Mouse (Mus musculus): Measurements from ENCODE around the gene Disc1. TPM values are rescaled to one million over a fixed set of nuclear protein-coding genes. Genes with fewer than 3 reads are reported as not detected.
A peak's percentile ranks its signal among the peaks of the same experiment; 100 is the strongest.

Disc1 gene
- polyA plus RNA-seq, 1 experiment: 0.12 TPM

GRCm38 (mm10) chr8:125068146-125068905 lies 14.3 kb downstream of the Disc1 start:
- Histone ChIP-seq H3K79me3 (ENCODE audit: low read depth) (no peaks in the 10 kb centered on the region), H3K4me3 (ENCODE audit: insufficient read depth, poor library complexity, severe bottlenecking) (no peak overlapping the region), H3K36me3 (ENCODE audit: control insufficient read depth, insufficient read depth) (no peaks in the 10 kb centered on the region), H3K27me3 (ENCODE audit: control insufficient read depth, insufficient read depth, insufficient read length) (peaks cover 3% of the 10 kb centered on the region), H3K79me2 (ENCODE audit: control insufficient read depth, insufficient read depth) (no peaks in the 10 kb centered on the region), H3ac (ENCODE audit: control insufficient read depth, insufficient read length, low read depth) (no peak overlapping the region)
- TF ChIP-seq MYOD1 (IDR thresholded peaks at IDR 0.05; ENCODE audit: control insufficient read depth, insufficient read length, low read depth) (no peak), MAX (IDR thresholded peaks at IDR 0.05) (no peak), CTCF (IDR thresholded peaks at IDR 0.05; ENCODE audit: control insufficient read depth, insufficient read depth, insufficient read length) (no peak), FOSL1 (IDR thresholded peaks at IDR 0.05; ENCODE audit: insufficient read depth, low read length, poor library complexity, severe bottlenecking) (no peak), CEBPB (IDR thresholded peaks at IDR 0.05; ENCODE audit: low read depth) (no peak), USF1 (IDR thresholded peaks at IDR 0.05; ENCODE audit: low read depth) (no peak), MYOG (IDR thresholded peaks at IDR 0.05; ENCODE audit: control insufficient read depth, extremely low read depth, insufficient read length) (no peak)

GRCm38 (mm10) chr8:125069304-125069703 lies 15.3 kb downstream of the Disc1 start:
- H3K79me2 ChIP-seq (ENCODE audit: control insufficient read depth, insufficient read depth): no peaks in the 10 kb centered on the region
- TF ChIP-seq MYOG (IDR thresholded peaks at IDR 0.05; ENCODE audit: control insufficient read depth, extremely low read depth, insufficient read length) (no peak), USF1 (IDR thresholded peaks at IDR 0.05; ENCODE audit: low read depth) (no peak), CEBPB (IDR thresholded peaks at IDR 0.05; ENCODE audit: low read depth) (no peak)
- no peak overlapping the region for H3K4me3 ChIP-seq (ENCODE audit: insufficient read depth, poor library complexity, severe bottlenecking)
- peaks cover 8% of the 10 kb centered on the region for H3K27me3 ChIP-seq (ENCODE audit: control insufficient read depth, insufficient read depth, insufficient read length)
- H3K36me3 ChIP-seq (ENCODE audit: control insufficient read depth, insufficient read depth): no peaks in the 10 kb centered on the region
- H3ac ChIP-seq (ENCODE audit: control insufficient read depth, insufficient read length, low read depth): no peak overlapping the region
- no peaks in the 10 kb centered on the region for H3K79me3 ChIP-seq (ENCODE audit: low read depth)

GRCm38 (mm10) chr8:125069733-125070132 lies 15.7 kb downstream of the Disc1 start:
- Histone ChIP-seq H3K36me3 (ENCODE audit: control insufficient read depth, insufficient read depth) (no peaks in the 10 kb centered on the region), H3K27me3 (ENCODE audit: control insufficient read depth, insufficient read depth, insufficient read length) (peaks cover 12% of the 10 kb centered on the region), H3K79me2 (ENCODE audit: control insufficient read depth, insufficient read depth) (no peaks in the 10 kb centered on the region), H3ac (ENCODE audit: control insufficient read depth, insufficient read length, low read depth) (no peak overlapping the region), H3K4me3 (ENCODE audit: insufficient read depth, poor library complexity, severe bottlenecking) (no peak overlapping the region), H3K79me3 (ENCODE audit: low read depth) (no peaks in the 10 kb centered on the region)
- TF ChIP-seq USF1 (IDR thresholded peaks at IDR 0.05; ENCODE audit: low read depth): peak; percentile 15
- TF ChIP-seq MAX (IDR thresholded peaks at IDR 0.05): no peak

- H3K36me3 ChIP-seq (ENCODE audit: control insufficient read depth, insufficient read depth): no peaks in the 10 kb centered on the region
- no peaks in the 10 kb centered on the region for H3K79me2 ChIP-seq (ENCODE audit: control insufficient read depth, insufficient read depth)
- H3K27me3 ChIP-seq (ENCODE audit: control insufficient read depth, insufficient read depth, insufficient read length): peaks cover 44% of the 10 kb centered on the region
- TF ChIP-seq CEBPB (IDR thresholded peaks at IDR 0.05; ENCODE audit: low read depth) (no peak), MYOG (IDR thresholded peaks at IDR 0.05; ENCODE audit: control insufficient read depth, extremely low read depth, insufficient read length) (no peak)
- H3K4me3 ChIP-seq (ENCODE audit: insufficient read depth, poor library complexity, severe bottlenecking): no peak overlapping the region
- no peaks in the 10 kb centered on the region for H3K79me3 ChIP-seq (ENCODE audit: low read depth)
- H3ac ChIP-seq (ENCODE audit: control insufficient read depth, insufficient read length, low read depth): no peak overlapping the region
Measured at GRCm38 (mm10) chr8:125074141-125074540, 20.1 kb downstream of the Disc1 start.

GRCm38 (mm10) chr8:125074581-125074980 lies 20.6 kb downstream of the Disc1 start:
- no peaks in the 10 kb centered on the region for H3K79me3 ChIP-seq (ENCODE audit: low read depth)
- no peak overlapping the region for H3K4me3 ChIP-seq (ENCODE audit: insufficient read depth, poor library complexity, severe bottlenecking)
- TF ChIP-seq MYOG (IDR thresholded peaks at IDR 0.05; ENCODE audit: control insufficient read depth, extremely low read depth, insufficient read length): no peak
- no peak for TF ChIP-seq CTCF (IDR thresholded peaks at IDR 0.05; ENCODE audit: control insufficient read depth, insufficient read depth, insufficient read length)
- no peak for TF ChIP-seq CEBPB (IDR thresholded peaks at IDR 0.05; ENCODE audit: low read depth)
- no peak for TF ChIP-seq USF1 (IDR thresholded peaks at IDR 0.05; ENCODE audit: low read depth)
- no peak for TF ChIP-seq FOSL1 (IDR thresholded peaks at IDR 0.05; ENCODE audit: insufficient read depth, low read length, poor library complexity, severe bottlenecking)
- no peak for TF ChIP-seq MYOD1 (IDR thresholded peaks at IDR 0.05; ENCODE audit: control insufficient read depth, insufficient read length, low read depth)
- no peak for TF ChIP-seq MAX (IDR thresholded peaks at IDR 0.05)
- no peak overlapping the region for H3ac ChIP-seq (ENCODE audit: control insufficient read depth, insufficient read length, low read depth)
- no peaks in the 10 kb centered on the region for H3K79me2 ChIP-seq (ENCODE audit: control insufficient read depth, insufficient read depth)
- H3K36me3 ChIP-seq (ENCODE audit: control insufficient read depth, insufficient read depth): no peaks in the 10 kb centered on the region
- H3K27me3 ChIP-seq (ENCODE audit: control insufficient read depth, insufficient read depth, insufficient read length): peaks cover 44% of the 10 kb centered on the region

GRCm38 (mm10) chr8:125075389-125075788 lies 21.4 kb downstream of the Disc1 start:
- Histone ChIP-seq H3K79me2 (ENCODE audit: control insufficient read depth, insufficient read depth) (no peaks in the 10 kb centered on the region), H3K79me3 (ENCODE audit: low read depth) (no peaks in the 10 kb centered on the region), H3ac (ENCODE audit: control insufficient read depth, insufficient read length, low read depth) (no peak overlapping the region), H3K36me3 (ENCODE audit: control insufficient read depth, insufficient read depth) (no peaks in the 10 kb centered on the region), H3K4me3 (ENCODE audit: insufficient read depth, poor library complexity, severe bottlenecking) (no peak overlapping the region), H3K27me3 (ENCODE audit: control insufficient read depth, insufficient read depth, insufficient read length) (peaks cover 44% of the 10 kb centered on the region)
- TF ChIP-seq FOSL1 (IDR thresholded peaks at IDR 0.05; ENCODE audit: insufficient read depth, low read length, poor library complexity, severe bottlenecking) (no peak), MYOG (IDR thresholded peaks at IDR 0.05; ENCODE audit: control insufficient read depth, extremely low read depth, insufficient read length) (no peak), CEBPB (IDR thresholded peaks at IDR 0.05; ENCODE audit: low read depth) (no peak), MAX (IDR thresholded peaks at IDR 0.05) (no peak), MYOD1 (IDR thresholded peaks at IDR 0.05; ENCODE audit: control insufficient read depth, insufficient read length, low read depth) (no peak)
